Mouse (Mus musculus): ENCODE measurements around the gene Nprl3.

- TF ChIP-seq GATA2 (IDR thresholded peaks at IDR 0.05; ENCODE audit: borderline replicate concordance, low read depth, low read length) (no peak), CTCF (IDR thresholded peaks at IDR 0.05; ENCODE audit: low read depth, low read length) (no peak), GATA1 (IDR thresholded peaks at IDR 0.05; ENCODE audit: borderline replicate concordance, low read length) (no peak), POLR2AphosphoS5 (IDR thresholded peaks at IDR 0.05; ENCODE audit: insufficient replicate concordance, low read depth, low read length) (no peak)
Observed at GRCm38 (mm10) chr11:32188881-32189280, 78.6 kb downstream of the Nprl3 start.

Data from G1E (cell line).